Mouse (Mus musculus) bone marrow macrophage, adult 2 months (primary cell): ENCODE data around the gene Runx1. TPM values are rescaled to one million over a fixed set of nuclear protein-coding genes. Genes with fewer than 3 reads are reported as not detected.
A peak's percentile ranks its signal among the peaks of the same experiment; 100 is the strongest.

Experiments used
- H3K27ac ChIP-seq: 2 replicates; pipeline ENCODE4 v1.5.1; 2012; ENCODE audit warnings: low read depth, low read length; ENCODE audit not compliant: insufficient read depth
- H3K4me1 ChIP-seq: 2 replicates; pipeline ENCODE4 v1.6.1; 2012; ENCODE audit warnings: low read length; ENCODE audit not compliant: control insufficient read depth, insufficient read depth
- H3K4me3 ChIP-seq: 2 replicates; pipeline ENCODE4 v1.5.1; 2012; ENCODE audit warnings: mild to moderate bottlenecking, low read length, moderate library complexity; ENCODE audit not compliant: insufficient read depth
- CTCF ChIP-seq: IDR thresholded peaks from 2 replicates; pipeline ENCODE4 v1.5.1; 2012; ENCODE audit warnings: low read depth, mild to moderate bottlenecking, low read length, moderate library complexity
- POLR2A ChIP-seq: IDR thresholded peaks from 2 replicates; pipeline ENCODE4 v1.6.1; 2012; ENCODE audit warnings: mild to moderate bottlenecking, low read depth, low read length, borderline replicate concordance
- polyA plus RNA-seq: library from polyadenylated mRNA; stranded (reverse); fragments of >200 nt; gene quantifications from 2 replicates; pipeline ENCODE4 v1.2.4, GENCODE M21; 2012; ENCODE audit not compliant: missing spikeins, insufficient read depth, insufficient read length

Runx1 gene
- polyA plus RNA-seq: 86.8 and 103 TPM in 2 replicates

DNA sequence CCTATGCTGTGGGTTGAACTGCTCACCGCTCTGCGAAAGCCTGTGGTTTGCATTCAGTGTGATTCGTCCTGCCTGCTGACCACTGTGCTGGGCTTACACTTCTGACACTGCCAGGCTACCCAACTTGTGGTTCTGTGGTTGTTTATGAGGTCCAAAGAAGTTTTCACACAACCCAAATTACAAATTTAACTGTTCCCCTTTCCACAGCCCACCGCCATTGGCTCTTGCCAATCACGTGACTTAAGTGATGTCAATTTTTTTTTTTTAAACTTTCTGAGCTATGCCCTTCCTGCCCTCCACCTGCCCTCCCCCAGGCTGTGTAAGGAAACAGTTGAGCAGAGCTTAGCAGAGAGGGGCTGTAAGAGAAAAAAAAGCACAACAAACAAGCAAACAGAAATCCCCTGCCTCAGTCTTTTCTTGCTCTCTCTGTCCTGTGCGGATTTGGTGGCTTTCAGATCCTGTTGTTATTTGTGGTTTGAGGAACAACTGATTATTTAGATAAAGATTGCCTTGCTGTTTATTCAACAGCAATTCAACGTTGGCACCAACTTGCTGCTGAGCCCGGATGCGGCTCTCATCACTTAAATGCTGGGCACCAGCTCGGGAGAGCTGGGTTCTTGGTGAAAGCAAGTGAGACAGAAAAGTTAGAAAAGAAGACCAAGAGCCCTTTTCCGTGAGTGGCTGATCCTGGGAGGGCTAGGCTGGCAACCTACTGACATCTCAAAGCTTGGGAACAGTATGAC lies at the start of gene Runx1:
Gene Runx1, minus strand, starts transcription at position 242 of the 743 bp plus-strand sequence.
- TF ChIP-seq CTCF (no peak), POLR2A (0 out of 2 replicates have a peak, but pooled peaks have one; percentile 22)
- Histone ChIP-seq H3K4me1 (peaks cover 40% of the 10 kb centered on the region), H3K4me3 (peak within 1 kb of the TSS; percentile 83), H3K27ac (peak within 1 kb of the TSS; percentile 90)

DNA sequence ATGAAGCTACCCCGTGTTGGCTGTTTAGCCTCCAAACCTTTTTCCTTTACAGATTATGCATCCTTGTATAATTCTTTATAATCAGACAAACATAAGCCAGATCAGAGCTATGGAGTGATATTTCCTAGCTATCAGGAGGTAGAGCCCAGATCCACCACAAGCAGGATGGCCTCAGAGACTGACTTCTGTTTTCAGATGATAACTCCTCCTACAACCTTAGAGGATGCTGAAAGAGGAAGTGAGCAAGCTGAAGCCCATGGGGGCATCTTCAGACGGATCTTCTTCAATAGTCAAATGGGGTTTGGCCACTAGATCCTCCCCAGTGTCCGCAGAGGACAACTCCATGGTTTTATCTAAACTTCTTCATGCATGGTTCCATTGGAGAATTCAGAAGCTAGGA lies 48.1 kb upstream of the Runx1 start:
- Histone ChIP-seq H3K4me1 (peaks cover 28% of the 10 kb centered on the region), H3K27ac (peak overlapping the region; percentile 13; the same call in 1 of the 2 replicates), H3K4me3 (no peak overlapping the region)
- TF ChIP-seq POLR2A: no peak
- no peak for TF ChIP-seq CTCF

DNA sequence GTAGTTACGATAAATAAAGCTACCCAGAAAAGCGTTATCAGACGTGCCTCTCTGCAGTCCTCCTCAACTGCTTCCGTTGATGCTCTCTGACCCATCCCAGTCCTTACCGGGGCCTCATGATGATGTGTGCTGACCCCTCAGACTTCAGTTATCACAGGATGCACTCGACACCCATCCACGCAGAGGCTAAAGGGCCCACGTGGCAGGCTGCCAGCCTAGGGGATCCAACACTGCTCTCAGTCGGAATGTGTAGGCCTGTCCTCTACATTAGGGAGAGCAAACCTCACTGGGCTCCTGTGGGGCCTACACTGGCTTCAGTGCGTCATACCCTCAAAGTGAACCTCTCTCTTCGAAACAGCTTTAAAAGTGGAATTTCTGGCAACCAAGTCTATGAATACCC lies 45.8 kb upstream of the Runx1 start:
- Histone ChIP-seq H3K4me1 (peaks cover 44% of the 10 kb centered on the region), H3K4me3 (no peak overlapping the region), H3K27ac (no peak overlapping the region)
- TF ChIP-seq CTCF (no peak), POLR2A (no peak)

DNA sequence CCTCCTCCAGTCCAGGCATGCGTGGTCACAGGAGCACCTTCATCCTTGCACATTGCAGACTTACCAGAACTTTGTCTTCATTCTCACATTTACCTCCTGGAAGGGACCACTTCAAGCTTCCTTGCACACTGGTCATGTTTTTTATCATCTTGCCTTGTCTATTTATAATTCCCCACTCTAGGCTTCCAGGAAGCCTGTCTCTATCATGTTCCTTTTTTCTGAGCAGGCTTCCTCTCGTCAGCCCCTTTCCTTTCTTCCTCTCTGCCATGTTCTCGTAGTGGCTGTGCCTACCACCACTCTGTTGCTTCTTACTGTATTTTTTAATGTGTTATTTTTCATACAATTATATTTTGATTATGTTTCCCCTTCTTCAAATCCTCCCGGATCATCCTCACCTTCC lies 42.6 kb upstream of the Runx1 start:
- H3K27ac ChIP-seq: peak overlapping the region; percentile 99
- no peak overlapping the region for H3K4me3 ChIP-seq
- TF ChIP-seq CTCF (no peak), POLR2A (no peak)
- peaks cover 56% of the 10 kb centered on the region for H3K4me1 ChIP-seq

GRCm38 (mm10) chr16:92867261-92867935 lies 41.4 kb upstream of the Runx1 start:
- Histone ChIP-seq H3K4me1 (peaks cover 48% of the 10 kb centered on the region), H3K27ac (peak overlapping the region; percentile 99), H3K4me3 (peak overlapping the region; percentile 30)
- no peak for TF ChIP-seq CTCF
- TF ChIP-seq POLR2A: no peak

GRCm38 (mm10) chr16:92865314-92865713 lies 39.4 kb upstream of the Runx1 start:
- Histone ChIP-seq H3K4me1 (peaks cover 57% of the 10 kb centered on the region), H3K27ac (peak overlapping the region; percentile 68), H3K4me3 (no peak overlapping the region)
- TF ChIP-seq CTCF (no peak), POLR2A (no peak)

DNA sequence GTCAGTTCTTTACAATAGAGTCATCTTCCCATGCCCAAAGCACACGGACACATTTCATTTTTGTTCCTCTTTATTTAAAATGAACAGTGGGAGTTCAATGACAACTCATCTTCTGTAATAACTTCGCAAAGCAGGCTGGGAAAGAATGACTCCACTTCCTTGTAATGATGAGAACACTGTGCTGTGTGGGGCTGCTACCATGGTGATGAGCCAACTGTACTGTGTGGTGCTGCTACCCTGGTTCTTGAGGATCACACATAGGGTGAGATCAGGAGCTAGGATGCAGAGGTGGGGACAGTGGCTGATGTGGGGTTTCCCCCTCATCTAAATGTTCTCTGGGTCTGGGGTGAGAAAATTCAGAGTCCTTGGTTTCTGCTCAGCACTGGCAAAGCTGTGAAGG lies 38.2 kb upstream of the Runx1 start:
- no peak for TF ChIP-seq POLR2A
- no peak for TF ChIP-seq CTCF
- peaks cover 46% of the 10 kb centered on the region for H3K4me1 ChIP-seq
- no peak overlapping the region for H3K4me3 ChIP-seq
- H3K27ac ChIP-seq: peak overlapping the region; percentile 9

DNA sequence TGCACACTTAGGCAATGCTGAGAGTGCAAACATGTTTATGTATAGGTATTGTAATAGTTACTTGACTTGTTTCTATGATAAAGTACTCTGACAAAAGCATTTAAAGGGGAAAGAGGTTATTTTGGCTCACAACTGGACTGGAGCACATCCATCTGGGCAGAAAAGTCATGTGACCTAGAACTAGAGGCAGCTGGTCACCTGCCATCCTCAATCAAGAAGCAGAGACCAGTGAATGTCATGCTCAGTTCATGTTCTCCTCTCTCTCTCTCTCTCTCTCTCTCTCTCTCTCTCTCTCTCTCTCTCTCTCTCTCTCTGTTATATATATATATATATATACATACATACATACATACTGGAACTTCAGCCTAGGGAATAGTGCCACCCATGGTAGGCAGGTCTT lies 37.2 kb upstream of the Runx1 start:
- Histone ChIP-seq H3K27ac (no peak overlapping the region), H3K4me1 (peaks cover 38% of the 10 kb centered on the region), H3K4me3 (no peak overlapping the region)
- TF ChIP-seq POLR2A (no peak), CTCF (no peak)

DNA sequence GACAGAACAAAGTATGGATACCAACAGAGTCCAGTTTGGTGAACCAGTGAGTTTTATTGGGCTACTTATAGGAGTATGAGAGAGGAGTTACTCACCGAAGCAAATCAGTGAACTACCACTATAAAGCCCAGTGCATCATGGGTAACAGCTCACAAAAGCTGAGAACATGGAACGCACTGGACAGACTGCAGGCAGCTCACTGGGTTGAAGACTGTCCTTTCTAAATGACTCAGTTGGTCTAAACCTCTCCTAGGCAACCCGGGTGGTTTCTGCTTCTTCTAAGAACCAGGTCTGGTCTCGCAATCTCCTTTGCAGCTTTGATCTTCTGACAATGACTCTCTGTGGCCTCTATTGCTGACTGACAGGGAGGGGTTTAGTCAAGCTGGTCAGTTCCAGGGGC lies 36.5 kb upstream of the Runx1 start:
- TF ChIP-seq CTCF (no peak), POLR2A (no peak)
- Histone ChIP-seq H3K4me3 (no peak overlapping the region), H3K27ac (no peak overlapping the region), H3K4me1 (peaks cover 31% of the 10 kb centered on the region)

GRCm38 (mm10) chr16:92861571-92861970 lies 35.6 kb upstream of the Runx1 start:
- H3K4me1 ChIP-seq: peaks cover 26% of the 10 kb centered on the region
- TF ChIP-seq CTCF (no peak), POLR2A (no peak)

GRCm38 (mm10) chr16:92860649-92861048 lies 34.7 kb upstream of the Runx1 start:
- no peak overlapping the region for H3K4me3 ChIP-seq
- TF ChIP-seq CTCF: no peak
- TF ChIP-seq POLR2A: no peak
- peaks cover 24% of the 10 kb centered on the region for H3K4me1 ChIP-seq
- no peak overlapping the region for H3K27ac ChIP-seq

More at GRCm38 (mm10) chr16:92861571-92861970, 35.6 kb upstream of the Runx1 start:
- H3K4me3 ChIP-seq: no peak overlapping the region
- H3K27ac ChIP-seq: no peak overlapping the region
